Mouse (Mus musculus): ENCODE data around the gene Sh3bp5.

DNA sequence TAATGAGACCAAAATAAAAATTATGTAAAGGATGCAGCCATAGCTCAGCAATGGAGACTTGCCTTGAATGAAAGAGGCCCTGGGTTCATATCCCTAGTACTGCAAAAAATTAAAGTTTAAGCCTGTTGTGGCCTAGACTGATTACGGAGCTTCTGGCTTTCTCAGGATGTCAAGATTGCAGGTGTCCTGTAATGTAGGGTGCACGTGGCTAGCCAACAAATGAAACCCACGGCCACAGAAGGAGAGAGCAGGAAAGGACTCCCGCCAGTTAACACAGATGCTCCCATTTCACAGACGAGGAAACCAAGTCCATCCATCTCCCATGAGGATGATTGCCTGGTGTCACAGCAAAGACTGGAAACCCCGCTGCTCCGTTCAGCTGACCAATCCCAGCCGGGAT lies 15.7 kb downstream of the Sh3bp5 start:
- no peak for TF ChIP-seq CTCF (IDR thresholded peaks at IDR 0.05; ENCODE audit: low read depth, low read length)
- no peak for TF ChIP-seq POLR2AphosphoS5 (IDR thresholded peaks at IDR 0.05; ENCODE audit: insufficient replicate concordance, low read depth, low read length)
- TF ChIP-seq GATA1 (IDR thresholded peaks at IDR 0.05; ENCODE audit: borderline replicate concordance, low read length) = no peak
- TF ChIP-seq TAL1 (conservative IDR thresholded peaks at IDR 0.05; ENCODE audit: low read depth, low read length) = no peak
- TF ChIP-seq GATA2 (IDR thresholded peaks at IDR 0.05; ENCODE audit: borderline replicate concordance, low read depth, low read length) = no peak

Data from G1E (cell line).